Mouse (Mus musculus) left cerebral cortex, postnatal 14 days (tissue): ENCODE data around the gene Snx18. TPM values are rescaled to one million over a fixed set of nuclear protein-coding genes. Genes with fewer than 3 reads are reported as not detected.

Experiments used
- DNase-seq, 2 experiments: peaks; one replicate each; pipeline ENCODE4 v3.0.0; 2021 to 2022; ENCODE audit warnings: low spot score in 2 of 2, mixed read lengths in 1 of 2
- intact Hi-C: fragments of 180-260 bp; cut with DNase I; formaldehyde crosslinking; loops from one replicate; pipeline ENCODE4 v1.15.1; 2025
- total RNA-seq, 2 experiments: library from RNA; stranded (reverse); gene quantifications; 2 replicates each; pipeline ENCODE4 v1.2.3; 2021

Gene Snx18
- total RNA-seq, 2 experiments from 2014 or later, result 22.8 to 24.6 TPM

DNA sequence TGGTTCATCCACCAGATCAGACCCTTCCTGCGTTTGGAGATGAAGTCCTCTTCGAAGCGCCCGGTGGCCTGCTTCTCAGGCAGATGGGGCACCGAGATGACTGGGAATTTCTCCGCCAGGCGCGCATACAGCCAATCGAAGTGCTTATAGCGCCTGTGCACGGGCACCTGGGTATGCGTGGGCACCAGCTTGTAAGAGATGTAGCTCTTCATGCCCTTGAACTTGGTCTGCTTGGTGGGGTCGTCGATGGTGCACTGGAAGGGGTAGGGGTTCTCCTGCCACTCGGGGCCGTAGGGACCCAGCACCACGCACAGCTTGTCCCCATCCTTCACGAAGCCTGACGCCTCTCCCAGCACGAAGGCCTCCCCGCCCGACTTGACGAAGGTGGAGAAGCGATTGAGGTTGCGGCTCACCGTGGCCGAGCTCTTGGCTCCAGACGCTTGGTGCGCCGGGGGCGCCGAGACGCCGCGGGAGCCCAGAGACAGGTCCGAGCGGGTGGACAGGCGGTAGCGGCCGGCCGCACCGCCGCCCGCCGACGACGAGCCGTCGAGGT lies 950 bp downstream of the Snx18 start:
- no peak for DNase-seq
- intact Hi-C loops, result loop anchor here (5.0 to 10.0 kb wide), 4 partner anchors 130 to 573 kb away; partner anchors contain the start of gene Gpx8

DNA sequence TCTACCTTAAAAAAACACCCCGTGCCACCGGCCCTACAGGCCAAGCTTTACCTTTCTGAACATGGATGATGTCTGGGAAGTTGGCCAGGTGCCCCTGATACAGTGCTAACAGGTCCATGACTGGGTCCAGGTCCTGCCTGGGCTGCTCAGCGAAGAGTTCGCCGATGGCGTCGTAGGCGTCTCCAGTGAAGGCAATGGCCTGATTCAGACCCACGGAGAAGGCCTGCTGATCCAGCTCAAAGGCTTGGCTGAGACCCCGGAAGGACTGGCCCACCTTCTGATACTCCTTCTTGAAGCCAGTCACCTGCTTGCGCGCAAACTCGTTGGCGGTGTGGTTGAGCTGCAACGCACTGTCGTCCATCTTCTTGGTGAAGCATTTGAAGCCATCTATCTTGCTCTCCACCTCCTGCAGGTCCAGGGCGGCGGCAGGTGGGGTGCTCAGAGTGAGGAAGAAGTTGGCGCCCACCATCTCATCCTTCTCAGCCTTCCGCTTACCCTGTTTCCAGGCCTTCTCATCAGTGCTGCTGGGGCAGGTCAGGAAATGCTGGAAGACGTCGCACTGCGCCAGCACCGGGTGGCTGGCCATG lies 1.5 kb downstream of the Snx18 start:
- intact Hi-C loops, result loop anchor here (5.0 to 10.0 kb wide), 4 partner anchors 130 to 572 kb away; partner anchors contain the start of gene Gpx8
- no peak for DNase-seq

DNA sequence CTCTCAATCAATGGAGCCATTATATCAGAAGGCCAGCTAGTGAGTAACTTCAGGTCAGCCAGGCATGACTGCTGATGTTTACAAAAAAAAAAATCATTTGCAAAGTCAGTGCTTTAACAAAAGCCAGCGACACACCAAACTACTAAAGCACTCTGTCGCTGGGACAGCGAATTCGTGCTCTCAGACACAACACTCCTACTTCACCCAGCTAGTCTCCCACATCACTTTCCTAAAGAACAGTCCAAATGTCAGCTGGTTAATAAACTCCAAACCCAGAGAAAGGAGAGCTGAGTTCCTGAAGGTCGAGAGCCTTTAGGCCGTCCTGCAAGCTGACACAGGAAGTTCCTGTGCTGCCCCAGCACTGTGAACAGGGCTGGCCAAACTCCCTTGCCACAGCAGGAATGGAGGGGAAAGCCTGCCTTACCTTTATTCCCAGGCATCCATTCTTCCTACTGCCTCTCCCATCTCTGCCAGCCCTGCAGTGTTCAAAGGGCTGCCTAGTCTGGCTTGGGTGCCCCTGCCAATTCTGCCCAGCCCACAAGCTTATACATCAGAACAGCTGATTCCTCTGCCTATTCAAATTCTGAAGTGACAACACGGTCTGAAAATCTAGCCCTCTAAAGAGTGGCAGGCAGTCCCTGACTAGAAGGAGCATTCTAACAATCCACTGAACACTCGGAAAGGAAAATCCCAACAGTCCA lies 2.2 kb downstream of the Snx18 start:
- no peak for DNase-seq
- intact Hi-C loops, result loop anchor here (5.0 to 10.0 kb wide), 4 partner anchors 129 to 571 kb away; partner anchors contain the start of gene Gpx8

DNA sequence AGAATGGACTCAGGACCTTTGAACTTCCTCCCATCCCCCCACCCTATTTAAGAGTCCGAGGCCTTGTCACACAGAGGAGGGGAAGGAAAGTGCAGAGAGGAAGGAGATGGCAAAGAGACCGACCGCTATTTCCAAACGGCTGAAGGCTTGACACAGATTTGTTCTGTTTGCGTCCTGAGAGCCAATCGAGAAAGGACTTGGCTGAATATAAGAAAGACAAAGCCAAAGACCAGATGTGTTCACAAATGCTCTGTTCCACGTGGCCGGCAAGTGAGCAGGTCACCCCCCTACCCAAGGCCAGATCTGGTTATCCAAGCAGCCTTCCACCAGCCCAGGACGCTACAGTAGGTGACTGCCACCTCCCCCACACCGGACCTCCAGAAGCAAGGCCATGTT lies 2.8 kb downstream of the Snx18 start:
- DNase-seq, result peak in 1 of 2 experiments; percentile 40
- intact Hi-C loops, result loop anchor here (5.0 to 10.0 kb wide), 4 partner anchors 128 to 571 kb away; partner anchors contain the start of gene Gpx8

- intact Hi-C loops, result loop anchor here (5.0 to 10.0 kb wide), 4 partner anchors 128 to 570 kb away; partner anchors contain the start of gene Gpx8
- peak; percentile 69 to 81 for DNase-seq
These were observed 3.5 kb downstream of the Snx18 start for GRCm38 (mm10) chr13:113614635-113615545.

DNA sequence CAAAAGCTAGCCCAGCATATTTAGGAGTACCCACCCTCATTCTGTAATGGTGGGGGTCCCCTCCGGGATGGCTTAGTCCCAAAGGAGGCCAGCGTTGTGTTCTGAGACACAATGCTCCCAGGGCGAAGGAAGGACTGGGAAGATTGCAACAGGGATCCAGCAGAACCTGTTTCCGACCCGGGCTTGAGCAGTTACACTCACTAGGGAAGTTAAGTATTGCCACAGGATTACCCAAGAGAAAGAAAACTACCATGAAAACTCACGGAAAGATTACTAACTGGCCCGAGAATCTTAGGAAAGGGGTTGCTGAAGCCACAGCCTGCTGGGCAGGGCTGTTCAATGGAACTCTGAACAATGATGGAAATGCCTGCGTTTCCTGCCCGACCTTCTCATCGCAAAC lies 4.5 kb downstream of the Snx18 start:
- no peak for DNase-seq
- intact Hi-C loops, result loop anchor here (10.0 kb wide), 1 partner anchor 569 kb away; the partner anchor contains the start of gene Gpx8

- intact Hi-C loops, result loop anchor here (10.0 kb wide), 1 partner anchor 569 kb away; the partner anchor contains the start of gene Gpx8
- no peak for DNase-seq
These were observed 5.0 kb downstream of the Snx18 start for GRCm38 (mm10) chr13:113613341-113613740.

- DNase-seq, result no peak
- intact Hi-C loops, result loop anchor here (10.0 kb wide), 1 partner anchor 568 kb away; the partner anchor contains the start of gene Gpx8
These were observed 6.0 kb downstream of the Snx18 start for GRCm38 (mm10) chr13:113612141-113612950.

DNA sequence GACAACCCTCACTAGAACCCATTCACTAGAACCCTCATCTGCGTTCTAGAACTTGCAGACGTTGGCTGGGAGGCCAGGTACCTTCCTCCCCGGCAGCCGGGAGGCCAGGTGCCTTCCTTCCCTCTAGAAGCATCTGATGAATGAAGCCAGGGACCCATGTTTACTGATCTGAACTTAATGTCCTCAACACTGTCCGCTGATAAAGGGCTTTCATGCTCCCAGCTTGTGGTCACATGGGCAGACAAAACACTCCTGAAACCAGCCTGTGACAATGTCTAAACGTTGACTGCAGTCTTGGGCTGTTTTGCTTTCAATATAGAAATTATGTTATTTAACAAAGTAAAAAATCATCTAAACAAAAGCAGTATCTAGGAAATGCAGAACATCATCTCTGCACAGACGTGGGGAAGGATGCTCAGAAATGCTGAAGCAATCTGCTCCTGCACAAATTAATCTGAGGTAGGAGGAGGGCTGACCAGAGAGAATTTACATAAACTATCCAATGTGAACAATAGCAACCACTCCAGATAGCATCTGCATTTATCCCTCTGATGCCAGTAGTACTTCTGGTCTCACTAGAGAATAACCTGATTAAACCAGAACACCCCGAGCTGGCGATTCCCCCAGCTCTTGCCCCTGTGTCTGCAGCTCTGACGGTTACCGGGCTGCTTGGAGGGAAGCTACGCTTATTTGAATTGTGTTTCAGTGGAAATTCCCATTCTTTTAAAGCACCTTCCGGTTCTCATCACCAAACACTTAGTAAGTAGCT lies 7.4 kb downstream of the Snx18 start:
- no peak for DNase-seq
- intact Hi-C loops, result loop anchor here (10.0 kb wide), 1 partner anchor 566 kb away; the partner anchor contains the start of gene Gpx8

DNA sequence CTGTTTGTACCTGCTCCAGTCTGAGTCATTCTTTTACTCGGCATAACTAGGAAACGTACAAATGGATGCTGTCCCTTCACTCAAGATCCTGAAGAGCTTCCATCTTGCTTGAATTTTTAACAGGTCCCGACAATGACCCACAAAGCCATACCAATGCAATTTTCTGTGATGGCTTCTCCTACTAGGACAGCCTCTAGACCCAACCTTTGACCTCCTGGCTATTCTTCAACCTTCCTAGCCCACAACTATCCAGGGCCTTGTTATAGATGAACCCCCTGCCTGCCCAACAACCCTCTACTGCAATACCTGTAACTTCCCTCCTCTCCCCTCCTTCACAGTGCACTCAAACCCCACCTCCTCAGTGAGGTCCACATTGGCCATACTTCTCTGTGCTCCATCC lies 8.9 kb downstream of the Snx18 start:
- intact Hi-C loops, result no loop called here
- DNase-seq, result no peak

GRCm38 (mm10) chr13:113607821-113608220 lies 10.5 kb downstream of the Snx18 start:
- no peak for DNase-seq
- intact Hi-C loops, result no loop called here

DNA sequence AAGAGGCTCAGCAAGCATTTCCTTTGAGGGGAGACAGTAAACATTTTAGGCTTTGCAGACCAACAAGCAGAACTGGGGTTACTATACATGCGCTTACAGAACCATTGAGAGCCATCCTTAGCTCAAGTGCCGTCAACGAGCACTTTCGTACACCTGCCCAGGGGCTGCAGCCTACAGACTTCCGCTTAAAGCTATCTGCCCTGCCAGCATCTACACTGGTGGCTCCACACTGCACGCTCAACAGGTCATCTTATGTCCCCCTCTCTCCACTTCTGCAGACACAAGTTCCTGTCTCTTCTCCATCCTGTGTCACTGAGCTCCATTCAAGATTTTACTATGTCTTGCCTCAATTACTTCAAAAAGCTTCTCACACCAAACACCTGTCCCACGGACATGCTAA lies 11.0 kb downstream of the Snx18 start:
- intact Hi-C loops, result no loop called here
- no peak for DNase-seq

DNA sequence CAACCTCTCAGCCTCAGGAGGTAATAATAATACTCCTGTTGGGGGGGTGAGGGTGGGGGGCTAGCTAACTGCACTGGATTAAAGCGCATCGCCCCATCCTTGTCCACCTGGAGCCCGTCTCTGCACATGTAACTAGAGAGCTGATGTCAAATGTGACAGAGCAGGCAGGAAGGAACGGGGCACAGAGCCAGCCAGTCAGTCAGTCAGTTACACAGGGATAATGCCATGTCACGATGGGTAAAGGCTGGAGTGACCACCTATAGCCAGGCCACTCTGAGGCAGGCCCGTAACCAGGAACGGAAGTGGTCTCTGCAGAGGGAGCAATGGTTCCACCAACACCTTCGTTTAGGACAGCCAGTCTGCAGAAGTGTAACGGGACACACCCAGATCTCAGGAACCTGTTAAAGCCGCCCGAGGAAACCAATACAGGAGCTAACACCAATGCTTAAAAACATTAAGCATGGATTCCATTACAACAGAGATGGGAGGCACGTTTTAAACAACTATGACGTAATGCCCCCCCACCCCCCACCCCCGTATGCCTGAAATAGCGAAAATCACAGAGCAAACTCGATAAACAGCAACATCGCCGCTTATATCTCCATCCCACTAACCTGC lies 11.5 kb downstream of the Snx18 start:
- no peak for DNase-seq
- intact Hi-C loops, result no loop called here

DNA sequence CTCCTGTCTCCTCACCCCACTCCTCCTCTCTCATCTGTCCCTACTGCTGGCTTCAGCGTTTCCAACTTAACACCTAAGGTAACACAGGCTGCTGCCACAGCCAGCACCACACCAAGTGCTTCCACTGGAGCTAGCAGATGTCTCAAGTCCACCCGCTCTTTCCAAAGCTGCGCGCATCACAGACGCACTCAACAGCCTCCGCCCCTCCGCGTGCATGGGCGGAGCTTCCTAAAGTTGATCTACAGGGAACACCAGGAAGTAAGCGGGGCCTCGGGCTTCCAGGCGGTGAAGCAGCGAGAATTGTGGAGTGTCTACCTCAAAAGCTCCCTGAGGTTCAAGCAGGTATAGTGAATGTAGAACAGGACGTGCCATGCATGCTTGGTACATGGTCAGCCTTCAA lies 12.2 kb downstream of the Snx18 start:
- intact Hi-C loops, result no loop called here

DNA sequence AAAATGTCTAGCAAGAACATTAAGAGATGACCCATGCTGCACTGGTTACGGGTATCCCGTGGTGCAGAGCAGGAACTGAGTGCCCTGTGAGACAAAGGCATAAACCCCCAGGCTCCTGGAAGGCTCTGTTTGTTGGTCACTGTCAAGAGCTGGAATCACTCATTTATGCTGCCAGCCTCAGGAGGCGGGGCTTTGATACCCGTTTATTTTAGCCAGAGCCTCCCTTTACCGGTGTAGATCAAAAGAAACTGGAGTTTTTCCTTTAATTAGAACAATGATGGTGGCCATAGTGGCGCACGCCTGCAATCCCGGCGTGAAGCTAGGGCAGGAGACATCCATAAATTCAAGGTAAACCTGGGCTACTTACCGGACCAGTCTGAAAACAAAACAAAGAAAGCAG lies 12.7 kb downstream of the Snx18 start:
- DNase-seq, result no peak
- intact Hi-C loops, result no loop called here

More for the DNA sequence above, 12.2 kb downstream of the Snx18 start:
- no peak for DNase-seq

DNA sequence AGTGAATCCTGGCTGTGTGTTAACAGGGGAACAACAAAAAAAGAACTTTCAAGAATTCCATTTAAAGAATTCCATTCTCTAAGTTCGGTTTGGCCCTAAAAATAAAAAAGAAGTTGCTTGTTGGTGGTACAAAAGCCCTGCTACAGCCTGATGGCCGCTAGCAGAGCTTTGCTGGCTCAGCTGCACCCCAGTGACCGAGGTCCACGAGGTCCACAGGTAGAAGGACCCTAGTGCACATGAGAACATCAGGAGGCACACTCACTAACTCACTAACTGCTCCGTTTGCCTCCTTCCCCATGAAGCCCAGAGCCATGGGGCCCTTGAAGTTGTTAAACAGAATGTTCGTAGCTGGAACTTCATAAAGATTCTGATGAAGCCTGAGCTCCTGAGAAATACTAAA lies 14.0 kb downstream of the Snx18 start:
- intact Hi-C loops, result no loop called here
- no peak for DNase-seq

DNA sequence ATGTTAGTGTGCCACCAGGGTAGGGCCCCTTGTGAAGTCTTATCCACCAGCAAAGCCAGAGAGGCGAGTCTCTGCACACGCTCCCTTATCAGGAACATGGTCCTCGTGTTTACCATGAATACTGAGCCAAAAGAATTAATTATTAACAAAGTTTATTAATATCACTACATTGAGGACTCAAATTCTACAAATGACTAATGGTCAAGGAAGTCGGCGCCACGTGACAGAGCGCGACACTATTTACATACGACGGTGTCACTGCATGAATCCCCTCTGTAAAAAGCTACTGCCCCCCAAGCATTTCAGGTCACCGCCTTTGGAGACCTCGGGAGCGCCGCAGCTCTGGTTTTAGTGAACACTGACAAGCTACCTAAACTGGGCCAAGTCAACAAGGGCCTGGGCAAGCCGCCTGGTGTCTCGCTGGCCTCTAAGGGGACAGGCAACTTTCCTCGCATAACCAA lies 15.5 kb downstream of the Snx18 start:
- no peak for DNase-seq
- intact Hi-C loops, result no loop called here
